Mouse (Mus musculus) C2C12 (cell line): ENCODE measurements around the gene Etv2. TPM values are rescaled to one million over a fixed set of nuclear protein-coding genes. Genes with fewer than 3 reads are reported as not detected.

Experiments
- H3K27me3 ChIP-seq: one replicate; pipeline ENCODE4 v1.6.1; 2011; ENCODE audit not compliant: control insufficient read depth, insufficient read depth, insufficient read length
- H3K36me3 ChIP-seq: one replicate; pipeline ENCODE4 v1.6.1; 2011; ENCODE audit not compliant: control insufficient read depth, insufficient read depth
- H3K4me3 ChIP-seq: one replicate; pipeline ENCODE4 v1.5.1; 2011; ENCODE audit warnings: mild to moderate bottlenecking, control low read depth; ENCODE audit not compliant: poor library complexity, insufficient read depth, severe bottlenecking
- H3K79me2 ChIP-seq: one replicate; pipeline ENCODE4 v1.6.1; 2011; ENCODE audit not compliant: control insufficient read depth, insufficient read depth
- H3K79me3 ChIP-seq: one replicate; pipeline ENCODE4 v1.6.1; 2011; ENCODE audit warnings: low read depth, control low read depth
- H3ac ChIP-seq: one replicate; pipeline ENCODE3; 2011; ENCODE audit warnings: low read depth; ENCODE audit not compliant: control insufficient read depth, insufficient read length
- CEBPB ChIP-seq: IDR thresholded peaks from one replicate; pipeline ENCODE4 v1.6.1; 2011; ENCODE audit warnings: low read depth, mild to moderate bottlenecking, control low read depth, moderate library complexity
- CTCF ChIP-seq: IDR thresholded peaks from one replicate; pipeline ENCODE4 v1.5.1; 2011; ENCODE audit not compliant: control insufficient read depth, insufficient read depth, insufficient read length
- FOSL1 ChIP-seq: IDR thresholded peaks from one replicate; pipeline ENCODE4 v1.8.0; 2011; ENCODE audit warnings: mild to moderate bottlenecking, low read length; ENCODE audit not compliant: poor library complexity, insufficient read depth, severe bottlenecking
- MAX ChIP-seq: IDR thresholded peaks from one replicate; pipeline ENCODE4 v1.6.1; 2011; ENCODE audit warnings: mild to moderate bottlenecking, control low read depth
- MYOD1 ChIP-seq: IDR thresholded peaks from one replicate; pipeline ENCODE4 v1.6.1; 2011; ENCODE audit warnings: low read depth; ENCODE audit not compliant: control insufficient read depth, insufficient read length
- MYOG ChIP-seq: IDR thresholded peaks from one replicate; pipeline ENCODE4 v1.6.1; 2011; ENCODE audit not compliant: control insufficient read depth, insufficient read length; ENCODE audit errors: extremely low read depth
- USF1 ChIP-seq: IDR thresholded peaks from one replicate; pipeline ENCODE4 v1.6.1; 2011; ENCODE audit warnings: low read depth, mild to moderate bottlenecking, control low read depth, moderate library complexity
- polyA plus RNA-seq: library from polyadenylated mRNA; unstranded; fragments of >200 nt; fragmentation: generic; extraction: Trizol; gene quantifications from one replicate; pipeline ENCODE4 v1.2.1, GENCODE M21; 2012; ENCODE audit warnings: missing spikeins

Gene Etv2
- polyA plus RNA-seq, 1 experiment: not detected

DNA sequence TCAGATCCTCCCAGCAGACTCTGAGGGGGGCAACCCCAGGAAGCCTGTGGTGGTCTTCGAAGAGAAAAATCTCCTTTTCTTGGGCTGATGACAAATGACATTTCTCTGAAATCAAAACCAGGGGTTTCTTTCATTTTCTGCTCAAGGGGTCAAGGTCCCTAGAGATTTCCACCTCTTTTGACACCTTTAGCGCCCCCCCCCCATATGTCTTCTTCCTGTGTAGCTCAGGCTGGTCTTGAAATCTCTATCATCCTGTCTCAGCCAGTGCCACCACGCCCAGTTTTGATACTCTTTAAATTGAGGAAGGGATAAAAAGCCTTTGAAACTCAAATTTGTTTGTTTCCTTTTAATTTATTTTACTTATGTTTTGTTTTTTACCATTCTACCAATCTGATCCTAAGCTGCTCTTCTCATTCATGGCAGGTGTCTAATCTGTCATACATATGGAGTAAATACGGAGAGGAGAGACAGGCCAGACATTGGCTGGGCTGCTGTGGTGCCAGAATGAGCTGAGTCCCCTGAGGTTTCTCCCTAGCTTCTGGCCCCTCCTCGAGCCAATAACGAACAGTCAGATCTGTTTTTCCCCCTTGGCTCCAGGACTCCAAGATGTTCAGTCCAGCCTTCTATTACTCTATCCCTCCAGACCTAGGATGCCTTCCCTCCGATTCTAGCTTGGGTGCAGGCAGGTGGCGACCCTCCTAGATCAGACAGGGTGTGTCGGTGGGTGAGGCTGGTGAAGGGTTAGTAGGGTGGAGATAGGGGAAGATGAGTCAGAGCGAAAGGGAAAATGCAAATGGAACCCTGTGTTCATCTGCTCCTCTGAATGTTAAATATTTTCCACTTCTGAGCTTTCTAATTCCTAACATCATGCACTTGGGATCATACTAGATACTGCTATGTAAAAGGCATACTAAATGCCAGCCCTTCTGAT is 41.8 kb downstream of the Etv2 start:
- no peak overlapping the region for H3K4me3 ChIP-seq
- H3K79me2 ChIP-seq: no peaks in the 10 kb centered on the region
- H3K36me3 ChIP-seq: no peaks in the 10 kb centered on the region
- H3ac ChIP-seq: no peak overlapping the region
- H3K79me3 ChIP-seq: no peaks in the 10 kb centered on the region
- H3K27me3 ChIP-seq: peaks cover 33% of the 10 kb centered on the region
- TF ChIP-seq FOSL1 (no peak), CEBPB (no peak), CTCF (no peak), MYOD1 (no peak), USF1 (no peak), MAX (no peak), MYOG (no peak)

GRCm38 (mm10) chr7:30592772-30593423 is 42.8 kb downstream of the Etv2 start:
- Histone ChIP-seq H3K4me3 (no peak overlapping the region), H3K36me3 (no peaks in the 10 kb centered on the region), H3ac (no peak overlapping the region), H3K79me3 (peaks cover 3% of the 10 kb centered on the region), H3K27me3 (peaks cover 24% of the 10 kb centered on the region), H3K79me2 (peaks cover 6% of the 10 kb centered on the region)
- no peak for TF ChIP-seq CEBPB
- no peak for TF ChIP-seq MAX
- no peak for TF ChIP-seq MYOG

DNA sequence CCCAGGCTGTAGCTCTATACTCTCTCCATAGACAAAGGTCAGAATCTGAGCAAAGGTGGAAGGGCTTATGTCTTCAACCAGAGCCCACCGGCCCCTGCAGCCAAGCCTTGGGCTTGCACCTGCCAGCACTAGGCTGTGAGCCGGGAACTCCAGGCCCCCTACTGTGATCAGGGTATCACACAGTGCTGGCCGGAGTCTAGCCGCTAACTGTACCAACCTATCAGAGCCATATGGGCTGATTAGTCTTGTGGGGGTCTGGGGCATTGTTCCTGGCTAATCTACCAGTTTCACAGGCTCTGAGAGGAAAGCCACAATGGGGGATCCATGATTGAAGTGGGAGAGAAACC is 44.1 kb downstream of the Etv2 start:
- H3K79me2 ChIP-seq: peaks cover 19% of the 10 kb centered on the region
- no peak for TF ChIP-seq CEBPB
- TF ChIP-seq CTCF: no peak
- no peak for TF ChIP-seq FOSL1
- no peaks in the 10 kb centered on the region for H3K36me3 ChIP-seq
- peaks cover 16% of the 10 kb centered on the region for H3K79me3 ChIP-seq
- H3K4me3 ChIP-seq: no peak overlapping the region
- peaks cover 11% of the 10 kb centered on the region for H3K27me3 ChIP-seq
- H3ac ChIP-seq: no peak overlapping the region

- peaks cover 19% of the 10 kb centered on the region for H3K79me3 ChIP-seq
- H3ac ChIP-seq: no peak overlapping the region
- peaks cover 11% of the 10 kb centered on the region for H3K27me3 ChIP-seq
- H3K79me2 ChIP-seq: peaks cover 24% of the 10 kb centered on the region
- no peak for TF ChIP-seq USF1
- no peak for TF ChIP-seq MYOG
- no peak for TF ChIP-seq MAX
- no peak for TF ChIP-seq FOSL1
- no peak for TF ChIP-seq CTCF
- no peak for TF ChIP-seq CEBPB
- TF ChIP-seq MYOD1: no peak
- no peak overlapping the region for H3K4me3 ChIP-seq
- peaks cover 3% of the 10 kb centered on the region for H3K36me3 ChIP-seq
Measured at GRCm38 (mm10) chr7:30590927-30591604, 44.6 kb downstream of the Etv2 start.

DNA sequence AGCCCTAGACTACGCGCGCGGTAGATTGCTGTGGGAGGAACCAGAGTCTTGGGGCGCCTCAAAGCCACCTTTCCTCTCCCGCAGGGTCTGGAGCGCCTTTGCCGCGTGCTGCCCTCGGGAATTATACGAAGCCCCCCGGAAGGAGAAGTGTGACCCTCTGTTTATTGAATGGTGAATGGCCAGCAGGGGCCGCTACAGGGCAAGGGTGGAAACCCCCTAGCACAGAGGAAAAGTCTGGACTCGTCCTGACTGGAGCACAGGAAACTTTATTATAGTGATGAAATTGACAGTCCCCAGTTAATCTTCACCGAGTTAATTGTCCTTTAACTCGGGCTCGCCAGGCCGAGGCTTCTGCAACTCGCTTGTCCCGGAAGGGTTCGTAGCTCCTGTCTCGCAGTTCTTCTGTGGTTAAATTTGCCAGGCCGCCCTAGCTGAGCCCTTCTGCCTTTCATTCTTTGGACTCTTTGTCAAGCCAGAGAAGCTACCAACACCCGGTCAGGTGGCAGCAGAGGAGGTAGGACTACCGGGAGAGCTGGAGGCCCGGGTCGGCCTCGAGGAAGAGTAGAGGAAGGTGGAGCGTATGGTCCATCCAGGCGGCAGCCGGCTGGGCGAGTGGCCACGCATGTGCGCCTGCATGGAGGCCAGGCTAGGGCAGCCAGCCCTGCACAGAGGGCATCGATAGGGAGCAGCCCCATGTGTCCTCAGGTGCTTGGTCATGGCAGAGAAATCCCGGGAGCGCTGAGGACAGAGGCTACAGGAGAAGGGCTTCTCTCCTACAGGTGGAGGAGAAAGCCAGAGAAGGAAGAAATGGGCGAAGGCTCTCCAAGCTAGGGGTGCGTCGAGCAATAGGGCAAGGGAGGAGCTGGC is 46.0 kb downstream of the Etv2 start:
- Histone ChIP-seq H3K27me3 (no peaks in the 10 kb centered on the region), H3K79me2 (peaks cover 38% of the 10 kb centered on the region), H3K4me3 (peak overlapping the region; percentile 75), H3ac (peak overlapping the region; percentile 87), H3K36me3 (peaks cover 16% of the 10 kb centered on the region), H3K79me3 (peaks cover 20% of the 10 kb centered on the region)
- TF ChIP-seq CTCF (peak; percentile 44), CEBPB (no peak), MAX (no peak), MYOG (no peak), MYOD1 (no peak)
